Mouse (Mus musculus): Measurements from ENCODE around the gene Jph4. TPM values are rescaled to one million over a fixed set of nuclear protein-coding genes. Genes with fewer than 3 reads are reported as not detected.

The Jph4 gene
- total and polyA plus RNA-seq, 3 experiments = 0.23 to 0.25 TPM; not detected in 1

GRCm38 (mm10) chr14:55148363-55148915 is 31.7 kb upstream of the Jph4 start:
- H3K9ac ChIP-seq (ENCODE audit: low read depth, low read length) = no peak overlapping the region
- H3K36me3 ChIP-seq (ENCODE audit: control insufficient read depth, insufficient read depth, low read length) = no peaks in the 10 kb centered on the region
- no peaks in the 10 kb centered on the region for H3K79me2 ChIP-seq (replicated peaks; ENCODE audit: control insufficient read depth, insufficient read depth, low read length)
- H3K4me3 ChIP-seq = no peak overlapping the region
- TF ChIP-seq EP300 (IDR thresholded peaks at IDR 0.05; ENCODE audit: insufficient read depth, low read depth, low read length) = 0 out of 2 replicates have a peak, but pooled peaks have one; percentile 33
- peak; percentile 89 for TF ChIP-seq CTCF (IDR thresholded peaks at IDR 0.05)
- no peak for TF ChIP-seq POLR2A (IDR thresholded peaks at IDR 0.05; ENCODE audit: insufficient read depth, low read depth, low read length)
- DNase-seq = peak; percentile 29 to 45
- H3K27me3 ChIP-seq (ENCODE audit: control insufficient read depth, insufficient read depth, low read length) = no peaks in the 10 kb centered on the region; the same call in 1 of the 2 replicates
- peaks cover 2% of the 10 kb centered on the region; the same call in 1 of the 2 replicates for H3K4me1 ChIP-seq (ENCODE audit: control insufficient read depth, insufficient read depth, low read length)
- intact Hi-C loops (cut with DNase I) = loop anchor here (2.0 kb wide), 1 partner anchor 290 kb away; no protein-coding TSS in a partner anchor
- 41% methylated on average over 5 of the region's 5 CpGs for WGBS
- no peak overlapping the region for H3K27ac ChIP-seq

GRCm38 (mm10) chr14:55146829-55147401 is 30.2 kb upstream of the Jph4 start:
- WGBS = 75% methylated on average over 12 of the region's 12 CpGs
- peaks cover 2% of the 10 kb centered on the region; the same call in 1 of the 2 replicates for H3K4me1 ChIP-seq (ENCODE audit: control insufficient read depth, insufficient read depth, low read length)
- H3K9ac ChIP-seq (ENCODE audit: low read depth, low read length) = no peak overlapping the region
- no peaks in the 10 kb centered on the region for H3K36me3 ChIP-seq (ENCODE audit: control insufficient read depth, insufficient read depth, low read length)
- H3K27ac ChIP-seq = no peak overlapping the region
- peak; percentile 66 to 67 for DNase-seq
- no peaks in the 10 kb centered on the region for H3K79me2 ChIP-seq (replicated peaks; ENCODE audit: control insufficient read depth, insufficient read depth, low read length)
- no peaks in the 10 kb centered on the region; the same call in 1 of the 2 replicates for H3K27me3 ChIP-seq (ENCODE audit: control insufficient read depth, insufficient read depth, low read length)
- intact Hi-C loops (cut with DNase I) = no loop called here
- TF ChIP-seq CTCF (IDR thresholded peaks at IDR 0.05) = no peak
- no peak overlapping the region for H3K4me3 ChIP-seq

DNA sequence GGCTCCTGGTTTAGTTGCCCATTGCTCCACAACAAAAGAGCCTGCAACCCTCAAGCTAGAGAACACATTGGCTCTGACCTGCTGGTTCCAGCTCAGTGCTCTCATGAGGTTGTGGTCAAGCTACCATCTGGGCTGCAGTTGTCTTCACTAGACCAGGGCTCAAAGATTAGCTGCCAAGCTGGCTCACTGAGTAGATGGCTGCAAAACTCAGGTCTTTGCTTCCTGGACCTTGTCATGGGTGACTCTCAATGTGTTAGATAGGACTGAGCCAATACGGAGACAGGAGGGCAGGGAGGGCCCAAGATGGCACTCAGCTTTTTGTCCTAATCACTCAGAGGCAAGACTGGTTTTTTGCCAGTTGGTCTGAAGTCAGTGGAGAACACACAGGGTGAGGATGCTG is 29.6 kb upstream of the Jph4 start:
- DNase-seq = no peak
- Histone ChIP-seq H3K4me3 (no peak overlapping the region), H3K27ac (no peak overlapping the region), H3K79me2 (replicated peaks; ENCODE audit: control insufficient read depth, insufficient read depth, low read length) (no peaks in the 10 kb centered on the region), H3K36me3 (ENCODE audit: control insufficient read depth, insufficient read depth, low read length) (no peaks in the 10 kb centered on the region), H3K4me1 (ENCODE audit: control insufficient read depth, insufficient read depth, low read length) (peaks cover 2% of the 10 kb centered on the region; the same call in 1 of the 2 replicates), H3K9ac (ENCODE audit: low read depth, low read length) (no peak overlapping the region), H3K27me3 (ENCODE audit: control insufficient read depth, insufficient read depth, low read length) (no peaks in the 10 kb centered on the region; the same call in 1 of the 2 replicates)
- WGBS = 81% methylated on average over 1 of the region's 1 CpGs
- intact Hi-C loops (cut with DNase I) = no loop called here
- no peak for TF ChIP-seq EP300 (IDR thresholded peaks at IDR 0.05; ENCODE audit: insufficient read depth, low read depth, low read length)
- no peak for TF ChIP-seq CTCF (IDR thresholded peaks at IDR 0.05)
- no peak for TF ChIP-seq POLR2A (IDR thresholded peaks at IDR 0.05; ENCODE audit: insufficient read depth, low read depth, low read length)

GRCm38 (mm10) chr14:55139313-55139712 is 22.6 kb upstream of the Jph4 start:
- no peak overlapping the region for H3K9ac ChIP-seq (ENCODE audit: low read depth, low read length)
- no peaks in the 10 kb centered on the region for H3K4me1 ChIP-seq (ENCODE audit: control insufficient read depth, insufficient read depth, low read length)
- no peaks in the 10 kb centered on the region for H3K36me3 ChIP-seq (ENCODE audit: control insufficient read depth, insufficient read depth, low read length)
- WGBS = 55% methylated on average over 7 of the region's 7 CpGs
- TF ChIP-seq CTCF (IDR thresholded peaks at IDR 0.05) = no peak
- TF ChIP-seq POLR2A (IDR thresholded peaks at IDR 0.05; ENCODE audit: insufficient read depth, low read depth, low read length) = no peak
- no peak for TF ChIP-seq EP300 (IDR thresholded peaks at IDR 0.05; ENCODE audit: insufficient read depth, low read depth, low read length)
- H3K27ac ChIP-seq = no peak overlapping the region
- no peaks in the 10 kb centered on the region for H3K79me2 ChIP-seq (replicated peaks; ENCODE audit: control insufficient read depth, insufficient read depth, low read length)
- no peaks in the 10 kb centered on the region; the same call in 1 of the 2 replicates for H3K27me3 ChIP-seq (ENCODE audit: control insufficient read depth, insufficient read depth, low read length)
- DNase-seq = no peak
- intact Hi-C loops (cut with DNase I) = no loop called here
- no peak overlapping the region for H3K4me3 ChIP-seq

GRCm38 (mm10) chr14:55135676-55136075 is 18.9 kb upstream of the Jph4 start:
- Histone ChIP-seq H3K9ac (ENCODE audit: low read depth, low read length) (no peak overlapping the region), H3K27me3 (ENCODE audit: control insufficient read depth, insufficient read depth, low read length) (no peaks in the 10 kb centered on the region), H3K4me1 (ENCODE audit: control insufficient read depth, insufficient read depth, low read length) (no peaks in the 10 kb centered on the region), H3K27ac (no peak overlapping the region), H3K79me2 (replicated peaks; ENCODE audit: control insufficient read depth, insufficient read depth, low read length) (no peaks in the 10 kb centered on the region), H3K36me3 (ENCODE audit: control insufficient read depth, insufficient read depth, low read length) (no peaks in the 10 kb centered on the region), H3K4me3 (no peak overlapping the region)
- intact Hi-C loops (cut with DNase I) = no loop called here
- 61% methylated on average over 8 of the region's 8 CpGs for WGBS
- TF ChIP-seq POLR2A (IDR thresholded peaks at IDR 0.05; ENCODE audit: insufficient read depth, low read depth, low read length) = no peak
- TF ChIP-seq CTCF (IDR thresholded peaks at IDR 0.05) = no peak
- no peak for TF ChIP-seq EP300 (IDR thresholded peaks at IDR 0.05; ENCODE audit: insufficient read depth, low read depth, low read length)
- no peak for DNase-seq

- no peak overlapping the region for H3K9ac ChIP-seq (ENCODE audit: low read depth, low read length)
- TF ChIP-seq POLR2A (IDR thresholded peaks at IDR 0.05; ENCODE audit: insufficient read depth, low read depth, low read length) = no peak
- no peak for TF ChIP-seq CTCF (IDR thresholded peaks at IDR 0.05)
- TF ChIP-seq EP300 (IDR thresholded peaks at IDR 0.05; ENCODE audit: insufficient read depth, low read depth, low read length) = no peak
- no peaks in the 10 kb centered on the region for H3K27me3 ChIP-seq (ENCODE audit: control insufficient read depth, insufficient read depth, low read length)
- WGBS = 87% methylated on average over 7 of the region's 7 CpGs
- 0 out of 2 replicates have a peak, but pooled peaks cover 1% of the 10 kb centered on the region for H3K4me1 ChIP-seq (ENCODE audit: control insufficient read depth, insufficient read depth, low read length)
- no peak overlapping the region for H3K4me3 ChIP-seq
- intact Hi-C loops (cut with DNase I) = no loop called here
- H3K36me3 ChIP-seq (ENCODE audit: control insufficient read depth, insufficient read depth, low read length) = no peaks in the 10 kb centered on the region
- no peak overlapping the region for H3K27ac ChIP-seq
- no peak for DNase-seq
- no peaks in the 10 kb centered on the region for H3K79me2 ChIP-seq (replicated peaks; ENCODE audit: control insufficient read depth, insufficient read depth, low read length)
Measured at GRCm38 (mm10) chr14:55126521-55126920, 9.8 kb upstream of the Jph4 start.
